Mouse (Mus musculus) heart, embryonic 12.5 days (tissue): ENCODE measurements at regions not wholly inside any gene's neighbourhood (a gene's known extent, or its start where the extent isn't known, plus 50 kb on each side); places are given as distances from the start of the nearest gene placed in this dataset.

Experiments
- ATAC-seq: fragments of 200-750 bp; cut with Nextera tagmentation; 2 replicates; pipeline ENCODE4 v1.8.0; 2017; ENCODE audit warnings: moderate TSS enrichment, moderate library complexity; ENCODE audit not compliant: insufficient number of reproducible peaks, low FRiP score
- H3K27ac ChIP-seq: fragments of 300-500 bp; sonication (generic); 2 replicates; pipeline ENCODE4 v1.5.1; 2016; ENCODE audit warnings: mild to moderate bottlenecking, moderate library complexity; ENCODE audit not compliant: poor library complexity, severe bottlenecking
- H3K27me3 ChIP-seq: fragments of 300-500 bp; sonication (generic); replicated peaks from 2 replicates; pipeline ENCODE4 v1.6.1; 2016; ENCODE audit warnings: mild to moderate bottlenecking, moderate library complexity
- H3K36me3 ChIP-seq: fragments of 300-500 bp; sonication (generic); 2 replicates; pipeline ENCODE4 v1.6.1; 2016; ENCODE audit warnings: mild to moderate bottlenecking, moderate library complexity
- H3K4me1 ChIP-seq: fragments of 300-500 bp; sonication (generic); replicated peaks from 2 replicates; pipeline ENCODE4 v1.6.1; 2016; ENCODE audit warnings: mild to moderate bottlenecking
- H3K4me2 ChIP-seq: fragments of 300-500 bp; sonication (generic); 2 replicates; pipeline ENCODE4 v1.6.1; 2016; ENCODE audit warnings: mild to moderate bottlenecking, moderate library complexity
- H3K4me3 ChIP-seq: fragments of 300-500 bp; sonication (generic); 2 replicates; pipeline ENCODE4 v1.5.1; 2016; ENCODE audit warnings: mild to moderate bottlenecking
- H3K9ac ChIP-seq: fragments of 300-500 bp; sonication (generic); 2 replicates; pipeline ENCODE4 v1.6.1; 2016; ENCODE audit warnings: mild to moderate bottlenecking, moderate library complexity
- H3K9me3 ChIP-seq: fragments of 300-500 bp; sonication (generic); replicated peaks from 2 replicates; pipeline ENCODE4 v1.6.1; 2016; ENCODE audit warnings: mild to moderate bottlenecking, moderate library complexity
- WGBS: fragments of 180-500 bp; shearing (Covaris S2); methylation state at CpG from one replicate; pipeline ENCODE4 v1.1.7; 2016; 5-methylcytosine and 5-hydroxymethylcytosine counted together

DNA sequence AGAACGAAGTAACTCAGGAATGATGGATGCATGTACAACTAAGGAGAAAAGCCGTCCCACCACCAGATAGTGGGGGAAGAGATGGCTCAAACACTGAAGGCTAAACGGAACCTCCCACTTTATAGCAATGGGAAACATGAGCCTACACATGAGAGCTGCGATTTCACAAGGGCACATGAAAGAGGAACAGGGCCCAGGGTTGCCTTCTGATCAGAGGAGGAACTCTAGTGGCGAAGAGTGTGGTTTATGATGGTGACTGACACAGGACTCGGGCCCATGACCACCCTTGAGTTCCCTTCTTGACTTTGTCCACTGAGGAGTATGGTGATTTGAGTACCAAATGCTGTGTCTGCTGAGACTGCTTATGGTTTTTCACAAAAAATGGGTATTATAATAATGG is 179.2 kb upstream of the Pde3a start:
- no peak overlapping the region for H3K27ac ChIP-seq
- H3K4me2 ChIP-seq: no peak overlapping the region
- no peak overlapping the region for H3K9ac ChIP-seq
- ATAC-seq: no peak
- no peaks in the 10 kb centered on the region for H3K36me3 ChIP-seq
- no peaks in the 10 kb centered on the region for H3K27me3 ChIP-seq
- no peaks in the 10 kb centered on the region for H3K4me1 ChIP-seq
- no peak overlapping the region for H3K4me3 ChIP-seq
- WGBS: 83% methylated on average over 6 of the region's 6 CpGs
- no peaks in the 10 kb centered on the region for H3K9me3 ChIP-seq

GRCm38 (mm10) chr6:141071507-141071906 is 177.6 kb upstream of the Pde3a start:
- no peaks in the 10 kb centered on the region for H3K36me3 ChIP-seq
- no peaks in the 10 kb centered on the region for H3K27me3 ChIP-seq
- no peak overlapping the region for H3K27ac ChIP-seq
- H3K4me3 ChIP-seq: no peak overlapping the region
- no peaks in the 10 kb centered on the region for H3K9me3 ChIP-seq
- H3K4me1 ChIP-seq: no peaks in the 10 kb centered on the region
- H3K9ac ChIP-seq: no peak overlapping the region
- WGBS: 73% methylated on average over 2 of the region's 2 CpGs
- no peak for ATAC-seq
- H3K4me2 ChIP-seq: no peak overlapping the region

DNA sequence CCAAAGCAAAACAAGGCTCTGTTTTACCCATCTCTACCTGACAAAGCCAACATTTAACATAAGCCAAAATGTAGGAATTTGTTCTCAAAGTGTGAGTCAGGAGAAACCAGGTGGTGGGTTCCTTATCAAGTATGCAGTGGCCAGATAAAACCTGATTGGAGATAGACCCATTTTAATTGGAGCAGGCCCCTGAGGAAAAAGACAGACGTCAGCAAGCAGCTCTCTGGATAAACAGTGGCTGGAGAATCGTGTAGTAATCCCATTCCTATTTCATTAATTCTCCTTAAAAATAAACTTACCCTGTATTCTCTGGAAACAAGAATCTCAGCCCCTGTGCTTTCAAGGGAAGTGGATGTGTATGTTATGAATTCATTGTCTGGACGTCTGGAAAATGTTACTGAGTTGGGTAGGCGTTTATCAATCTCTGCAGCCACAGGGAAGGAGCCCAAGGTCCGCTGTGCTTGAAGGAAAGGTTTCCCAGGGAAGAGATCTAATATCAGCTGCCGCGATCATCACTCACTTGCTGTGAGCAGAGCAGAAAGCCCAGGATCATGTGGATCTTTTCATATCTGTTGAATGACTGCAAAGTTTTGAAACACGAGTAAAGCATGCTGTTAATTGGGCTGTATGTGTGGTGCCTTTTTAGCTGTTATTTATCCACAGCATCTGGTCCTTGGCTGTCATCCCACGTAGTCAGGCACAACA is 157.8 kb upstream of the Pde3a start:
- Histone ChIP-seq H3K27ac (peak overlapping the region; percentile 16; the same call in 1 of the 2 replicates), H3K4me1 (peaks cover 8% of the 10 kb centered on the region; the same call in 1 of the 2 replicates), H3K9me3 (no peaks in the 10 kb centered on the region), H3K36me3 (no peaks in the 10 kb centered on the region), H3K27me3 (no peaks in the 10 kb centered on the region), H3K4me3 (no peak overlapping the region), H3K9ac (no peak overlapping the region), H3K4me2 (peak overlapping the region; percentile 25; the same call in 1 of the 2 replicates)
- peak; percentile 33; the same call in 1 of the 2 replicates for ATAC-seq
- 28% methylated on average over 9 of the region's 9 CpGs for WGBS

DNA sequence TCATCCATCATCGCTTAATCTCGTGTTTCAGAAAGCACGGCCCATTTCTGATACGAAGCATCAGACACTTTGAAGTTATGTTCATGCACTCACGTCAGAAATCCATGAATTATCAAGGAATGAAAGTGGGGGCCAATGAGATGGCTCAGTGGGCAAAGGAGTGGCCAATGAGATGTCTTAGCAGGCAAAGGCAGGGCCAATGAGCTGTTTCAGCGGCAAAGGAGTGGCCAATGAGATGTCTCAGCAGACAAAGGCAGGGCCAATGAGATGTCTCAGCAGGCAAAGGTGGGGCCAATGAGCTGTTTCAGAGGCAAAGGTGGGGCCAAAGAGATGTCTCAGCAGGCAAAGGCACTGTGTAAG is 157.3 kb upstream of the Pde3a start:
- H3K27ac ChIP-seq: peak overlapping the region; percentile 16; the same call in 1 of the 2 replicates
- H3K4me2 ChIP-seq: peak overlapping the region; percentile 25; the same call in 1 of the 2 replicates

DNA sequence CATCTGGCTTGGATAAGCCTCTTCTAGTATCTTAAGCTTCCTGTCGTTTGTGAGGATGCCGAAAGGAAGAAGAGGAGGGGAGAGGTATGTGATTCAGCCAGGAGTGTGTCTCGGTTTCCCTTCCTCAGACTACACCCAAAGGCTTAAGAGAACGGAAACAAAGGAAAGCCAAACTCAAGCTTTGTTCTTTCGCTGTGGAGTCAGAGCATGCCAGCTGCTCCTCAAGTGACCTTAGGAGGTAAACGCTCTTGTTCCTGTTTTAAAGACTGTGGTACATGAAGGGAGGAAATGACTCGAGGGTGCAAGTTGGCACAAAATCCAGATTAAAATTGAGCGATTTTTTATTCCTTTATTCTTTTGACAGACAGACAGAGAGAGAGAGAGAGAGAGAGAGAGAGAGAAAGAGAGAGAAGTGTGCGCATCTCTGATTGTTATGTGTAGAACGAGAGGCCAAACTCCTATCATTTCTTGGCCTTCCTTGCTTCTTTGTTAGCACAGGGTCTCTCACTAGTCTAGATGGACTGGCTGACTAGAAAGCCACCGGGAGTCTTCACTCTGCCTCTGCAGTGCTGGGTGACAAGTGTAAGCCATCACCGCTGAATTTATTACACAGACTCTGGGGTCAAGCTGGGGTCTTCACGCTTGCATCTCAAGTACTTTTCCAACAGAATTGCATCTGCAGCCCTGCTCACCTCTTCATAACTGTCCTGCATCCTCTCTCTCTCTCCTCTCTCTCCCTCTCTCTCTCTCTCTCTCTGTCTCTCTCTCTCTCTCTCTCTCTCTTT is 151.5 kb upstream of the Pde3a start:
- 48% methylated on average over 13 of the region's 13 CpGs for WGBS

More for the DNA sequence above, 157.3 kb upstream of the Pde3a start:
- H3K27me3 ChIP-seq: no peaks in the 10 kb centered on the region
- no peak overlapping the region for H3K9ac ChIP-seq
- no peaks in the 10 kb centered on the region for H3K9me3 ChIP-seq
- peaks cover 8% of the 10 kb centered on the region; the same call in 1 of the 2 replicates for H3K4me1 ChIP-seq
- H3K36me3 ChIP-seq: no peaks in the 10 kb centered on the region
- 60% methylated on average over 6 of the region's 6 CpGs for WGBS
- ATAC-seq: peak; percentile 45; the same call in 1 of the 2 replicates
- no peak overlapping the region for H3K4me3 ChIP-seq

GRCm38 (mm10) chr6:141118287-141118686 is 130.8 kb upstream of the Pde3a start:
- Histone ChIP-seq H3K4me1 (peaks cover 5% of the 10 kb centered on the region; the same call in 1 of the 2 replicates), H3K4me3 (no peak overlapping the region), H3K4me2 (no peak overlapping the region), H3K36me3 (no peaks in the 10 kb centered on the region), H3K9me3 (no peaks in the 10 kb centered on the region), H3K27me3 (no peaks in the 10 kb centered on the region), H3K27ac (no peak overlapping the region), H3K9ac (no peak overlapping the region)
- ATAC-seq: no peak
- WGBS: 39% methylated on average over 5 of the region's 5 CpGs

More for the DNA sequence above, 151.5 kb upstream of the Pde3a start:
- H3K27ac ChIP-seq: no peak overlapping the region
- H3K4me1 ChIP-seq: peaks cover 7% of the 10 kb centered on the region
- H3K4me3 ChIP-seq: no peak overlapping the region
- H3K36me3 ChIP-seq: no peaks in the 10 kb centered on the region
- no peaks in the 10 kb centered on the region for H3K27me3 ChIP-seq
- H3K4me2 ChIP-seq: no peak overlapping the region
- no peak for ATAC-seq
- H3K9ac ChIP-seq: no peak overlapping the region
- H3K9me3 ChIP-seq: no peaks in the 10 kb centered on the region

DNA sequence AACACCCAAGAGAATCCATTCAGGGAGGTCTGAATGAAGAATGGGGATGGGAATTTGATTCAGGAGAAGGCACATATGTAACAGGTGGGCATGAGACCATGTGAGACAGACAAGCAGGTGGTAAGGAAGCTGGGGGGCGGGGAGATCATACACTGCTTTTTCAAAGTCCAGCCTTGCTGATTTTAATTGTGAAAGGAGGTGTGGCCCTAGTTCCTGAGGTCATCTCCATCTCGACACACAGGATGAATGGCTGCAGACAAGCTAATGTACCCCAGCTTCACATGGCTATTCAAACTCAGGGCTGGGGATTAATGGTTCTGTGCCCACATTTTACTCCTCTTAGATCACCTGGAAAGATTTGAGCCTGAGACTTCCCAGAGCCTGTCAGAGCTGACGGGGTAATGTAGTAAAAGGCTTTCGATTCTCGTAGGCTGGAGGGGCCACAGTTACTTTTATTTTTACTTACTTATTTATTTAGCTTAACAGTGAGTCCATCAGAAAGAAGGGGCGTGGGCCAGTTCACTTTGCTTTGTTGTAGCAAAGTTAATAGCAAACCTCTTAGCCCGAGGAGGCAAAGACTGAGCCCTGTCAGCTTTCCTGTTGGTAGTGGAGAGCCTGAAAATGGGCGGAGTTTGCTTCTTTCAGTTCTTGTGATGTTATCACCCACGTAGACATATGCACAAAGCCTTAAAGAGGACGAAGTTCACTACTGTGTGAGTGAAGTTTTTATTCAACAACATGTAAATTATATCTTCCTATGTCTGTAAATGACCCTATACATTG is 122.3 kb upstream of the Pde3a start:
- H3K9ac ChIP-seq: no peak overlapping the region
- H3K9me3 ChIP-seq: no peaks in the 10 kb centered on the region
- H3K4me3 ChIP-seq: no peak overlapping the region
- H3K4me2 ChIP-seq: no peak overlapping the region
- no peak for ATAC-seq
- no peaks in the 10 kb centered on the region for H3K27me3 ChIP-seq
- no peak overlapping the region for H3K27ac ChIP-seq
- WGBS: 54% methylated on average over 10 of the region's 10 CpGs
- no peaks in the 10 kb centered on the region for H3K36me3 ChIP-seq
- H3K4me1 ChIP-seq: peaks cover 13% of the 10 kb centered on the region; the same call in 1 of the 2 replicates

DNA sequence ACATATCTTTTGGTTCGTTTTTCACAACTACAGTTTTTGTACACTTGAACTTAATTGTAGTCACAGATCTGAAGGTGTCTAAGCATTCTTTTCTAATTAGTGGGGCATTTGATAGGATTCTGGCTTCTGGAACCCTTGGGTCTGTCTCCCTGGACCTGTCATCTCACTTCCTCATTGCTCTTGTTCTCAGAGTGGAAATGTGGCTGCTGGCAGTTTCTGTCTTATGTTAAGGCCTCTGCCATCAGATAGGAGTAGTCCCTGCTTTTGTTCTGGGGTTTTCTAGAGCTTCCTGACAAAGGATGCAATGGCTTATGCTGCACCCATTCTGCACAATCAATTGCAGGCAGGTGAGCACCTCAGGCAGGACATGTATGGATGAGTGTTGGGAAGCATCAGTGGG is 119.5 kb upstream of the Pde3a start:
- ATAC-seq: no peak
- H3K4me3 ChIP-seq: no peak overlapping the region
- no peaks in the 10 kb centered on the region for H3K9me3 ChIP-seq
- H3K36me3 ChIP-seq: no peaks in the 10 kb centered on the region
- H3K27me3 ChIP-seq: no peaks in the 10 kb centered on the region
- H3K27ac ChIP-seq: no peak overlapping the region
- no peak overlapping the region for H3K4me2 ChIP-seq
- H3K9ac ChIP-seq: no peak overlapping the region
- WGBS: 56% methylated on average over 1 of the region's 1 CpGs
- H3K4me1 ChIP-seq: peaks cover 13% of the 10 kb centered on the region; the same call in 1 of the 2 replicates

- Histone ChIP-seq H3K27ac (no peak overlapping the region), H3K9me3 (no peaks in the 10 kb centered on the region), H3K9ac (no peak overlapping the region), H3K36me3 (no peaks in the 10 kb centered on the region), H3K27me3 (no peaks in the 10 kb centered on the region), H3K4me3 (no peak overlapping the region), H3K4me1 (peaks cover 4% of the 10 kb centered on the region; the same call in 1 of the 2 replicates), H3K4me2 (no peak overlapping the region)
- ATAC-seq: no peak; the same call in 1 of the 2 replicates
- WGBS: 39% methylated on average over 6 of the region's 6 CpGs
Observed at GRCm38 (mm10) chr6:141134176-141134575, 114.9 kb upstream of the Pde3a start.

DNA sequence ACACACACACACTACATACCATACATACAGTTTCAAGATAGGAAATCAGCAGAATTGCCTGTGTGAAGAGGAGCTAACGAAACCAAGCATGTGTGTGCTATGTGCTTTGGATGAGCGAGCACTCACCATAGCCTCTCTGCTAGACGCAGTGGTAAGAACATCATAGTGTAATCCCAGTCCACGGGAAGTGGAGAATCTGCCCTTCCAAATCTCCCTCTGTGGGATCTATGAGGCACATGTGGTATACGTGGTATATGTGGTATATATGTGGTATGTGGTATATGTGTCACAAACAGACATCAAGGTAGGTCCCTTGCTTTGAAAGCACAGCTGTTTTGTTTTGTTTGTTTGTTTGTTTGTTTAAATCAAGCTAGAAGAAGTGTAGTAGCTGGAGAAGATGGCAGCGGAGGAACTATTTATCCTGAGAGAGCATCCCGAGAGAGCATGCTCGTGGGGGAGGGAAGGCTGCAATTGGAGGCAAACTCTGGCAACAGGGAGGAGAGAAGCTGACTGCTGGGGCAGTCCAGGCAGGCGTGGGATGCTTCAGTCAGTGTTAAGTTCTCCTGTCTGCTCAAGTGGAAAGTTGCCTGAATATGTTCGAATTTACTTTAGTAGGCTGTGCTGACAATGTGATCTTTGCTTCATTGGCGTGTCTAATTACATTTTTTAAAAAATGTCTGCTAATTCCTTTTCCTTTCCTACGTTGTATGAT is 112.2 kb upstream of the Pde3a start:
- Histone ChIP-seq H3K9ac (no peak overlapping the region), H3K27ac (no peak overlapping the region), H3K36me3 (no peaks in the 10 kb centered on the region), H3K4me3 (no peak overlapping the region), H3K4me1 (no peaks in the 10 kb centered on the region), H3K9me3 (no peaks in the 10 kb centered on the region), H3K27me3 (no peaks in the 10 kb centered on the region), H3K4me2 (no peak overlapping the region)
- 76% methylated on average over 12 of the region's 12 CpGs for WGBS
- no peak for ATAC-seq
